Mouse (Mus musculus) MEL-GATA-1-ER (cell line): ENCODE data around the gene Dynlrb1.

Experiments
- DNase-seq: peaks from one replicate; pipeline ENCODE4 v3.0.0-alpha.2; 2012; ENCODE audit warnings: low read depth; ENCODE audit errors: extremely low read depth

The Dynlrb1 gene

DNA sequence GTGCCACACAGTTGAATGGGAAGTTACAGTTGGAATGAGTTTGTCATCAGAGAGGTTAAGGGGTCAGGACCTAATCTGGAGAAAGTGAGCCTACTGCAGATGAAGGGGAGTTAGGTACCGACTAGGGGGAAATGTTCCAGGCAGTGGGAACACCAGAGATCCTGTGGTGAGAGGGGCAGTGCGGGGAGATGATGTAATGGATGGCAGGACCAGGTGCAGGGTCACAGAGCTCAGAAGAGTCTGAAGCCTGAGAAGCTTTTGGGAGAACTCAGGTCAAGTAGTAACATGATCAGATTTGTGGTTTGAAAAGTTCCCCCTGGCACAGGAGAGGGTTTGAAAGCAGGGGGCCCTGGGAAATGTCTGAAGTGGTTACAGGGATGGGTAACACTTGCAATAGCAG, 43.8 kb downstream of the Dynlrb1 start:
- no peak for DNase-seq

DNA sequence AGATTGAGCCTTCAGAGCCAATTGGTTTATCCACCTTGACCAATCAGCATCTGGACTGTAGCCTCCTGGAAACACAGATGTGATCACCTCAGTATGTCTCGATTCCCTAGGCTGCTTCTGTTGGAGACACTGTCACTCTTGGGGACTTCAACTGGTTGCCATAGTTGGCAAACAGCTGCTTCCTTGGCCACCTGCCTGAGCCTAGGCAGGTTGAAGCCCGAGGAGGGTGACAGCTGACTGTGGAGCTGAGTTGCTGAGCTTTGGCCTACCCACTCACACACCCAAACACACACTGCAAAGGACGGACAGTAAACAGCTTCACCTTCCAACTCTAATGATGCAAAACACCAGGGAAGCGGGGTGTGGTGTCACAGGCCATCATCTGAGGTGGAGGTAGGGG, 47.5 kb downstream of the Dynlrb1 start:
- no peak for DNase-seq

DNA sequence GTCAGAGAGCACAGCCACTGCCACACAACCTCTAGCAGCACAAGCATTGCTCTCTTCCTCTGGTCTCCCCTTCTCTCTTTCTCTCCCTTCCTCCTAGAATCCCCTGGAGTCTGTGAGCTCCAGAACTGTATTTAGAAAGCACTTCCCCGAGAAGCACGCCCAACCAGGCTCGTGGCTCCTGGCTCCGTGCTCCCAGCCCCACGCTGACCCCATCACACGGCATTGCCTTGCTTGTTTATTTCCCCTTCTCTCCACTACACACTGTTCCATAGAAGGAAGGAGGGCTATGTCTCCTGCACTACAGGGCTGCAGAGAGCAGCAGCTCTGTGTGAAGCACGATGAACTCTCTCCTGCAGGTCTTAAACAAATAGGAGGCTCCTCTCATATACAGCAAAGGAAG, 48.3 kb downstream of the Dynlrb1 start:
- DNase-seq: no peak

DNA sequence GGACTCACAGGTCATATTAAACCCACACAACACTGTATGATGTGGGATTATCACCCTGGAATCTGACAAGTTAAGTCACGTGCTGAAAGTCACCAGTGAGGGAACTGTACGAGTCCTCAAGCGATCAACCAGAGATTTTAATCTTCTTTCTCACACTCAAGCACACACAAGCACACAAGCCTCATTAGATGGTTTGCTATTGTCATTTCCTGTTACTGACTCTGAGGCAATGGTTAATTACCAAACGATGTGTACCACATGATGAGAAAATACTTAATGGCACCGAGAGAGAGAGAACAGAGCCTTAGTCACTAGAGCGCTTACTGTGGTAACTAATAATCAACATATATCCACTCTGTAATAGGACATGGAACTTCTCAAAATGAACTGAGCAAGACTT, 49.4 kb downstream of the Dynlrb1 start:
- DNase-seq: no peak

DNA sequence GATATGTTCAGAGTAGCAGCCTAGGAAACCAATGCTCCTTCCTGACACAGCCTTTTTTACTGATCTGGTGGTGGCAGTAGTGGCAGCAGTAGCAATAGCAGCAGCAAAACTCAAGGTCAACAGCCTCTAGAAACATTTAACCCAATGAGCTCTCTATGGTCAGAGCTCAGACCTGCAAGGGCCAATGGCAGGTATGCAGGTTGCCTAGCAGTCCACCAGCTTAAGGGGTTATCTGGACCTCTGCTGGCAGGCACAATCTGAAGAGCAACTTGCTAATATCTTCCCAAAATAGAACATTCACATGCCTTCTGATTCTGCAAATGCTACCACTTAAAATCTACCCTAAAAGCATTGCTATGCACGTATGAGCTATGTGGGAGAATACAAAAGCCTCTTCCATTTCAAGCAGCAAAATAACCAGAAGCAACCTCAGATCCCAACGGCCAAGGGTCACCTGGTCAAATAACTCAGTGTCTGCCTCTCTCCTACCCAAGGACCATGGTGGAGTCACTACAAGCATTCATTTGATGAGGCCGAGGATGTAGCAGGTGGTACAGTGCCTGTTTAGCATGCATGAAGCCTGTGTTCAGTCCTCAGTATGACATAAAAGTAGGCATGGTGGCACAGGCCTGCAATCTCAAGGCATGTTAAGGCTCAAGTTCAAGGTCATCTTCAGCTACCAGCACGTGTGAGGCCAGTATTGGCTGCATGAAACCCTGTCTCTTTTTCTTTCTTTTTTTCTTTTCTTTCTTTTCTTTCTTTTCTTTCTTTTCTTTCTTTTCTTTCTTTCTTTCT, 51.3 kb downstream of the Dynlrb1 start:
- DNase-seq: no peak

DNA sequence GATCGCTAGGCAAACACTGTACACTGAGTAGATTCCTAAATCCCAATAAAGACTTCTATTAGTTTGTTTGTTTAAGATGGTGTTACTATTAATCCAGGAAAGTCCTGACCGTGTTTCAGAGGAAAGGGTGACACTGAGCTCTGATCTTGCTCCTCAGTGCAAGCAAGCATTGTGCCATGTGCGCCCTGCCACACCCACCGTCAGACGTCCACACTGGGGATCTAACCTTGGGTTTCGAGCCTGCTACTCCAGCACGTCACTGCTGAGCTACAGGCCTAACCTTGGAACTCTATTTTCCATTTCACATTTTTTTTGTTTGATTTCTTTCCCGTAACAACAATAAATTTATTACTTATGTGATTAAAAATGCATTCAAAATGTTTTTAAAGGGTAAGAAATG, 53.7 kb downstream of the Dynlrb1 start:
- no peak for DNase-seq

DNA sequence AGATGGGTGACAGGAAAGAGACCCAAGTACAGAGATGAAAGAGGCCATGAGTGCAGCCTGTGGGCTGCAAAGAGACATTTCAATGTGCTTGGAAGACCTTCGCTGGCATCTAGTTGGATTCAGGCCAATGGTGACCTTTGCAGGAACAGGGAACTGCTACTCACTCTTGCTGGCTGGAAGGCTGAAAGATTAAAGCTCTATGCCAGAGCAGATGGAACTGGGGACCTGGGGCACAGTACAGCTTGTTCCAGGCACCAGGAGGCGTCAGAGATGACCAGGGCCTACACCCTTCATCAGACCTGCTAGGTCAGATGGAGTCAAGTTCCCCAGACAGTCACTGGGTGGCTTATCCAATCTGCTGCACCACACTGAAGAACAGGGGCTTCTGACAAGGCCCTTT, 57.0 kb downstream of the Dynlrb1 start:
- DNase-seq: no peak

DNA sequence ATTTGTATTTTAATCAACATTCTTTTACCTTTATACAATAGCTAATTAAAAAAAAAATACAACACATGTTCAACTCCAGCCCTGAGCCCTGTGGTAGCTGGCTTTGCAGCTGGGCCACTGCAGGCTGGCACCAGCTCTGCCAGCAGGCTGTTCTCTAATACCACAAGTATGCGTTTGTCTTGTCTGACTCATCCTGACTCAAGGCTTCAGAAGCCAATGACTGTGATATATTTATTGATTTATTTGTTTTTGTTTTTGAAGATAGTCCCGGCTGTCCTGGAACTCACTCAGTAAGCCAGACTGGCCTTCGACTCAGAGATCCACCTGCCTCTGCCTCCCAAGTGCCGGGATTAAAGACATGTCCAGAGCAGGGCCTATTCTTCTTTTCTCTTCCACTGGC, 57.6 kb downstream of the Dynlrb1 start:
- no peak for DNase-seq

DNA sequence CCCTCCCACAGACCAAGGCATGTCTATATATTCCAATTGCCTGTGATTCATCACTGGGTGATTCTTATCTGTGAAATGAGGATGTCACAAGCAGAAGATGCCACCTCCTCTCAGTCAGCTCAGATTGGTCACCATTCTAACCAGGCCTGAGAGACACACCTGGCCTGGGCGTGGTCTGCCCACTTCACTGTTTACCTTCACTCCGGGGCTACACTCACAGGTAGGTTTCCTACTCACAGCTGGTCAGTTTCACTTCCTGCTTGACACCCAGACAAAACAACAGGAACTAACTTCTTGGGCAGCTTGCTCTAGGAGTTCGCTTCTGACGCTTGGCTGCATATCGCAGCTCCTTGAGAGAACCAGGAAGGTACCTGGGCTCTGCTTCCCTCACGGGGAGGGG, 59.1 kb downstream of the Dynlrb1 start:
- DNase-seq: no peak

DNA sequence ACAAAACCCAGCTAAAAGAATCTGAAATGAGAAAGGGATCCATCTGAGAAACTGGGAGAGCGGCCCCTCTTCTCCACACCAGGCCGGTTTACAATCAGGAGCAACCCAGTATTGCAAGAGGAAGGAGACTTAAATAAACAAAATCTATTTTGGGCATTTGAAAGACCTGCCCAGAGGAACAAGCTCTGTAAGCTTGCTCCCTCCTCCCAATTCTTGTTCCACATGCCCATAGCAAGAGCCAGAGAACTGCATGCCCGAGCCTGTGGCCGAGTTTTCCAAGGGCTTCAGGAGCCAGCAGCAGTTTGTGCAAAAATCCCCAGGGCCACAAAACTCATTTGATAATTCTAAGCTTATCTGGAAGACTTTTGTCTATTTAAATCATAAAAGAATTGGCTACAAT, 63.2 kb downstream of the Dynlrb1 start:
- DNase-seq: no peak
